Mouse (Mus musculus) ES-Bruce4 (cell line): ENCODE data around the gene Cenpt. TPM values are rescaled to one million over a fixed set of nuclear protein-coding genes. Genes with fewer than 3 reads are reported as not detected.
A peak's percentile ranks its signal among the peaks of the same experiment; 100 is the strongest.

Experiments used
- H3K27ac ChIP-seq: 2 replicates; pipeline ENCODE4 v1.5.1; 2012; ENCODE audit warnings: low read length, inconsistent platforms; ENCODE audit not compliant: insufficient read depth
- H3K27me3 ChIP-seq: 2 replicates; pipeline ENCODE4 v1.6.1; 2012; ENCODE audit warnings: mild to moderate bottlenecking, low read length, inconsistent platforms; ENCODE audit not compliant: control insufficient read depth, poor library complexity, insufficient read depth, severe bottlenecking
- H3K36me3 ChIP-seq: 2 replicates; pipeline ENCODE4 v1.6.1; 2012; ENCODE audit warnings: inconsistent platforms, mild to moderate bottlenecking, low read length, moderate library complexity; ENCODE audit not compliant: control insufficient read depth, poor library complexity, insufficient read depth, severe bottlenecking
- H3K4me1 ChIP-seq: one replicate; pipeline ENCODE4 v1.8.1; 2011; ENCODE audit warnings: low read length; ENCODE audit not compliant: control insufficient read depth, insufficient read depth
- H3K4me3 ChIP-seq: 2 replicates; pipeline ENCODE4 v1.5.1; 2011; ENCODE audit warnings: low read depth, mild to moderate bottlenecking, low read length
- H3K9ac ChIP-seq: 2 replicates; pipeline ENCODE4 v1.6.1; 2012; ENCODE audit warnings: low read depth, mild to moderate bottlenecking, inconsistent platforms; ENCODE audit not compliant: poor library complexity, severe bottlenecking
- H3K9me3 ChIP-seq: replicated peaks from 2 replicates; pipeline ENCODE4 v1.6.1; 2012; ENCODE audit warnings: mild to moderate bottlenecking, low read length, inconsistent platforms; ENCODE audit not compliant: control insufficient read depth, poor library complexity, insufficient read depth, severe bottlenecking
- CTCF ChIP-seq: IDR thresholded peaks from one replicate; pipeline ENCODE4 v1.8.1; 2011; ENCODE audit warnings: low read depth, low read length
- EP300 ChIP-seq: IDR thresholded peaks from 2 replicates; pipeline ENCODE4 v1.6.1; 2011; ENCODE audit warnings: low read depth, low read length; ENCODE audit not compliant: insufficient read depth
- POLR2A ChIP-seq: IDR thresholded peaks from one replicate; pipeline ENCODE4 v1.8.1; 2011; ENCODE audit warnings: low read length; ENCODE audit not compliant: insufficient read depth
- polyA plus RNA-seq: library from polyadenylated mRNA; stranded (reverse); fragments of >200 nt; gene quantifications from 2 replicates; pipeline ENCODE4 v1.2.4, GENCODE M21; 2011; ENCODE audit warnings: low read depth; ENCODE audit not compliant: missing spikeins, insufficient read depth, insufficient read length

The Cenpt gene
- polyA plus RNA-seq, 1 experiment: 97.6 TPM

DNA sequence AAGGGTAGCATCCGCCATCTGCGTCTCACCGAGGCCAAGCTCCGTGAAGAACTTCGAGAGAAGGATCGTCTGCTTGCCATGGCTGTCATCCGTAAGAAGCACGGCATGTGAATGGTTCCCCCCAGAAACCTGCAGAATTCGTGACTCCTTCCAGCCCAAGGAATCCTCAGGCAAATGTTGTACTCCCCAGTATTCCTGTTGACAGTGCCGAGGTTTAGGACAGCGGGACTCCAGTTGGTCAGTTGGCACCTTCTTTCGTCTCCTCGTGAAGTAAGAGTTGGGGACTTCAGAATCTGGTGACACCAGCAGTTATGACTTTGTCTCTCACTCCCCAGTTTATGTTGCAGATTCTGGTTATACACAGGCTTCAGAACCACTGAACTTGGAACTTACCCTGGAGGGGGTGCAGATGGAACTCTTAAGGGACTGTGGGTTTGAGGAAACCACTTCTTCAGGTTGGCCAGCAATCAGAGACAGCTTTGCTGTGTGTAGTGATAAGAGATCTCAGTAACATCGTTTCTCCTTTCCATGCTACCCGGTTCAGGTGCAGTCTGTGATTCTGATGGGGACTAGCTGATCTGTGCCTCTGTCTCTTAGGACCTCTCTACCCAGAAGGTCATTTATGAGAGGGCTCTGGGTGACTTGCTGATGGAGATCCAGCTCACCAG lies 3.2 kb upstream of the Cenpt start:
- Histone ChIP-seq H3K36me3 (peaks cover 3% of the 10 kb centered on the region; the same call in 1 of the 2 replicates), H3K4me3 (peak overlapping the region; percentile 94), H3K4me1 (peaks cover 1% of the 10 kb centered on the region), H3K9ac (peak overlapping the region; percentile 83), H3K9me3 (no peaks in the 10 kb centered on the region), H3K27me3 (no peaks in the 10 kb centered on the region), H3K27ac (no peak overlapping the region)
- TF ChIP-seq CTCF (no peak), EP300 (no peak), POLR2A (no peak)

DNA sequence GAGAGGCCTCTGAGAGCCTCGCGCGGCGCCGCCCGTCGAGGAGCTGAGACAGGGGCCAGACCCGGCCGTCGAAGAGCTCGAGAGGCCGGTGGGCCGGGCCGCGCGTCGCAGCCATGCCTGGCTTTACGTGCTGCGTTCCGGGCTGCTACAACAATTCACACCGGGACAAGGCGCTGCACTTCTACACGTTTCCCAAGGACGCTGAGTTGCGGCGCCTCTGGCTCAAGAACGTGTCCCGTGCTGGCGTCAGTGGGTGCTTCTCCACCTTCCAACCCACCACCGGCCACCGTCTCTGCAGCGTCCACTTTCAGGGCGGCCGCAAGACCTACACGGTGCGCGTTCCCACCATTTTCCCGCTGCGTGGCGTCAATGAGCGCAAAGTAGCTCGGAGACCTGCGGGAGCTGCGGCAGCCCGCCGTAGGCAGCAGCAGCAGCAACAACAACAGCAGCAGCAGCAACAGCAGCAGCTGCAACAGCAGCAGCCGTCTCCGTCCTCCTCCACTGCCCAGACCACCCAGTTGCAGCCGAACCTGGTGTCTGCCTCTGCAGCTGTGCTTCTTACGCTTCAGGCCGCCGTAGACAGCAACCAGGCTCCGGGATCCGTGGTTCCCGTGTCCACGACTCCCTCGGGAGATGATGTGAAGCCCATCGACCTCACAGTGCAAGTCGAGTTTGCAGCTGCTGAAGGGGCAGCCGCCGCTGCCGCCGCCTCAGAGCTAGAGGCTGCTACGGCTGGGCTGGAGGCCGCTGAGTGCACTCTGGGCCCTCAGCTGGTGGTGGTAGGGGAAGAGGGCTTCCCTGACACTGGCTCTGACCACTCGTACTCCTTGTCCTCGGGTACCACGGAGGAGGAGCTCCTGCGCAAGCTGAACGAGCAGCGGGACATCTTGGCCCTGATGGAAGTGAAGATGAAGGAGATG lies 2.4 kb upstream of the Cenpt start:
- peak overlapping the region; percentile 94 for H3K4me3 ChIP-seq
- peak overlapping the region; percentile 83 for H3K9ac ChIP-seq
- no peaks in the 10 kb centered on the region for H3K27me3 ChIP-seq
- no peaks in the 10 kb centered on the region for H3K9me3 ChIP-seq
- TF ChIP-seq EP300 (no peak), POLR2A (no peak), CTCF (no peak)
- H3K36me3 ChIP-seq: peaks cover 3% of the 10 kb centered on the region; the same call in 1 of the 2 replicates
- no peak overlapping the region for H3K27ac ChIP-seq
- peaks cover 1% of the 10 kb centered on the region for H3K4me1 ChIP-seq

DNA sequence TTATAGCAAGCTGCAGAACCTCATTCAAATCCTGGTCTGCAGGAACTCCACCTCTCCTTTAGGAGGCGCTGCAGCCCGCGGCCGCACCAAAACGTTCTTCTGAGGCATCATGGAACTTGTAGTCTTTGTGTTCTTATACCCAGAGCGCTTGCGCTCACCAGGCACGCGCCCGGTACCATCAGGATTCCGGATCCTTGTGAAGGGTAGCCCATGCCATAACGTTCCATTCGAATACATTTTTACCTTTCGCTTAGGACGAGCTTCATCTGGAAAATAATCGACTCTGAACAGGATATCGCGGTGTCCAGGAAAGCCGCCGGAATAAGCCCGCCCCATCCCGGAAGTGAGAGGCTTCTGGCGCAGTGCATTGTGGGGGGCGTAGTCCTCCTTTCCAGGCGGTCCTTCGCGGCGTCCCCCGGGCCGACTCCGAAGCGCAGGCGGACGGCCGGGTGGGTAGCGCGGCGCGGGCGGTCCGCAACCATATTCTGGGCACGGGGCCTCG lies 1.7 kb upstream of the Cenpt start, which contains the start of gene Thap11:
Thap11 (plus strand) TSS at position 418 of the 502 bp plus-strand sequence.
- peaks cover 1% of the 10 kb centered on the region for H3K4me1 ChIP-seq
- H3K4me3 ChIP-seq: peak within 1 kb of the TSS; percentile 94
- no peaks in the 10 kb centered on the region for H3K27me3 ChIP-seq
- H3K36me3 ChIP-seq: peaks cover 5% of the 10 kb centered on the region
- TF ChIP-seq EP300: no peak
- peak; percentile 76 for TF ChIP-seq CTCF
- H3K9me3 ChIP-seq: no peaks in the 10 kb centered on the region
- H3K9ac ChIP-seq: peak within 1 kb of the TSS; percentile 83
- peak within 1 kb of the TSS; percentile 68 for H3K27ac ChIP-seq

DNA sequence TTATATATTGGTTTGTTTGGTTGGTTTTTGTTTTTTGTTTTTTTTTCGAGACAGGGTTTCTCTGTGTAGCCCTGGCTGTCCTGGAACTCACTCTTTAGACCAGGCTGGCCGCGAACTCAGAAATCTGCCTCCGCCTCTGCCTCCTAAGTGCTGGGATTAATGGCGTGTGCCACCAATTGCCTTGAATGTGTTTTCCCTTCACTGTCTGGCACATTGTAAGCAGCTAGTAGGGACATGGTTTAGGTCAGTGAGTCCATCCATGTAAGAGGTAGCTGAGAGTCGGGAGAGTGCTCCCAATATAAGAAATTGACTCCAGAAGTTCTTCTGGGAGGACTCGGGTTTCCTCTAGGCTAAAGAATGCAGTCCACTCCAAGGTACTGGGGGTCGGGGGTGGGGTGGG lies 1.2 kb upstream of the Cenpt start:
- TF ChIP-seq EP300: no peak
- TF ChIP-seq POLR2A: no peak
- no peak for TF ChIP-seq CTCF
- Histone ChIP-seq H3K9me3 (no peaks in the 10 kb centered on the region), H3K27me3 (no peaks in the 10 kb centered on the region), H3K27ac (peak overlapping the region; percentile 41; the same call in 1 of the 2 replicates), H3K36me3 (peaks cover 9% of the 10 kb centered on the region), H3K4me1 (no peaks in the 10 kb centered on the region), H3K4me3 (peak overlapping the region; percentile 31), H3K9ac (peak overlapping the region; percentile 83)

DNA sequence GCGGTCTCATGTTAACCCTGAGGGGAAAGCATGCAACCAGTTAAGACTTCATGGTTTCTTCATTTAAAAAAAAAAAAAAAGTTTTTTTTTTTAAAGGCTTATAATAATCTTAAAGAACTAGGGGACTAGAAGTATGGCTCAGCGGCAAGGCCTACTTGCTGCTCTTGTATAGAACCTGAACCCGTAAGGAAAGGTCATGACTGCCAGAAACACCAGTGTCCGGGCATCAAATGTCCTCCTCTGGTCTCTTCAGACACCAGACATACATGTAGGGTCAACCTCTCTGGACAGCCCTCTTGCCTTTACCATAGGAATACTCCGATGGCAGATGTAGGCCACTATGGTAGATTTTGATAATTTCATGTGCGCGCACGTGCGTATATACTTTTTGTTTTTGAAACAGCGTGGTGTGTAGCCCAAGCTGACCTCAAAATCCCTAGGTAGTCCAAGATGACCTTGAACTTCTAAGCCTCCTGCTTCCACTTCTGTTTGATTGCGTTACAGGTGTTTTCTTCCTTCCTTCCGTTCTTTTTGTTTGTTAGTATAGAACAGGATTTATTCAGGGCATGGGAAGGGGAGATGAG lies 840 bp downstream of the Cenpt start:
- Histone ChIP-seq H3K9ac (peak overlapping the region; percentile 42), H3K9me3 (no peaks in the 10 kb centered on the region), H3K27ac (peak overlapping the region; percentile 70), H3K4me3 (peak overlapping the region; percentile 40), H3K27me3 (no peaks in the 10 kb centered on the region), H3K4me1 (no peaks in the 10 kb centered on the region), H3K36me3 (peaks cover 27% of the 10 kb centered on the region)
- no peak for TF ChIP-seq EP300
- no peak for TF ChIP-seq CTCF
- TF ChIP-seq POLR2A: no peak
